Mouse (Mus musculus): ENCODE measurements around the gene Rsph6a. TPM values are rescaled to one million over a fixed set of nuclear protein-coding genes. Genes with fewer than 3 reads are reported as not detected.

Rsph6a gene
- polyA plus RNA-seq, 1 experiment from 2014 or later, result not detected

- Histone ChIP-seq H3K4me1 (replicated peaks; ENCODE audit: control insufficient read depth, insufficient read depth, low read length) (no peaks in the 10 kb centered on the region), H3K27me3 (ENCODE audit: control insufficient read depth, insufficient read depth, low read length) (no peaks in the 10 kb centered on the region), H3K36me3 (ENCODE audit: control insufficient read depth, insufficient read depth, low read length) (peaks cover 14% of the 10 kb centered on the region), H3K4me3 (ENCODE audit: low read depth, low read length) (no peak overlapping the region), H3K9ac (ENCODE audit: low read depth, low read length) (no peak overlapping the region), H3K4me2 (replicated peaks; ENCODE audit: low read depth, low read length) (no peak overlapping the region), H3K9me3 (ENCODE audit: control insufficient read depth, low read length) (no peaks in the 10 kb centered on the region), H3K27ac (ENCODE audit: low read depth, low read length) (no peak overlapping the region)
- no peak for DNase-seq (ENCODE audit: low spot score)
- ATAC-seq (ENCODE audit: low FRiP score), result no peak
- 89% methylated on average over 15 of the region's 15 CpGs for WGBS
These were observed 1.9 kb upstream of the Rsph6a start for GRCm38 (mm10) chr7:19052345-19053135.

GRCm38 (mm10) chr7:19053136-19053532 lies 1.4 kb upstream of the Rsph6a start:
- DNase-seq (ENCODE audit: low spot score), result no peak
- Histone ChIP-seq H3K36me3 (ENCODE audit: control insufficient read depth, insufficient read depth, low read length) (peaks cover 14% of the 10 kb centered on the region), H3K4me3 (ENCODE audit: low read depth, low read length) (no peak overlapping the region), H3K4me2 (replicated peaks; ENCODE audit: low read depth, low read length) (no peak overlapping the region), H3K9me3 (ENCODE audit: control insufficient read depth, low read length) (no peaks in the 10 kb centered on the region), H3K27ac (ENCODE audit: low read depth, low read length) (no peak overlapping the region), H3K4me1 (replicated peaks; ENCODE audit: control insufficient read depth, insufficient read depth, low read length) (no peaks in the 10 kb centered on the region), H3K27me3 (ENCODE audit: control insufficient read depth, insufficient read depth, low read length) (no peaks in the 10 kb centered on the region), H3K9ac (ENCODE audit: low read depth, low read length) (no peak overlapping the region)
- 88% methylated on average over 7 of the region's 7 CpGs for WGBS
- ATAC-seq (ENCODE audit: low FRiP score), result no peak

- Histone ChIP-seq H3K27ac (ENCODE audit: low read depth, low read length) (no peak overlapping the region), H3K27me3 (ENCODE audit: control insufficient read depth, insufficient read depth, low read length) (no peaks in the 10 kb centered on the region), H3K9me3 (ENCODE audit: control insufficient read depth, low read length) (no peaks in the 10 kb centered on the region), H3K9ac (ENCODE audit: low read depth, low read length) (no peak overlapping the region), H3K36me3 (ENCODE audit: control insufficient read depth, insufficient read depth, low read length) (peaks cover 9% of the 10 kb centered on the region; the same call in 1 of the 2 replicates), H3K4me1 (replicated peaks; ENCODE audit: control insufficient read depth, insufficient read depth, low read length) (no peaks in the 10 kb centered on the region), H3K4me3 (ENCODE audit: low read depth, low read length) (no peak overlapping the region), H3K4me2 (replicated peaks; ENCODE audit: low read depth, low read length) (no peak overlapping the region)
- no peak for DNase-seq (ENCODE audit: low spot score)
- ATAC-seq (ENCODE audit: low FRiP score), result peak; percentile 43
- 63% methylated on average over 9 of the region's 9 CpGs for WGBS
These were observed 237 bp downstream of the Rsph6a start for GRCm38 (mm10) chr7:19054777-19055076.

GRCm38 (mm10) chr7:19055108-19055507 lies 618 bp downstream of the Rsph6a start:
- H3K9ac ChIP-seq (ENCODE audit: low read depth, low read length), result no peak overlapping the region
- H3K4me2 ChIP-seq (replicated peaks; ENCODE audit: low read depth, low read length), result no peak overlapping the region
- no peaks in the 10 kb centered on the region for H3K9me3 ChIP-seq (ENCODE audit: control insufficient read depth, low read length)
- H3K4me3 ChIP-seq (ENCODE audit: low read depth, low read length), result no peak overlapping the region
- H3K27me3 ChIP-seq (ENCODE audit: control insufficient read depth, insufficient read depth, low read length), result no peaks in the 10 kb centered on the region
- DNase-seq (ENCODE audit: low spot score), result no peak
- peak; percentile 2; the same call in 1 of the 2 replicates for ATAC-seq (ENCODE audit: low FRiP score)
- H3K27ac ChIP-seq (ENCODE audit: low read depth, low read length), result no peak overlapping the region
- WGBS, result 91% methylated on average over 8 of the region's 8 CpGs
- H3K4me1 ChIP-seq (replicated peaks; ENCODE audit: control insufficient read depth, insufficient read depth, low read length), result no peaks in the 10 kb centered on the region
- peaks cover 7% of the 10 kb centered on the region; the same call in 1 of the 2 replicates for H3K36me3 ChIP-seq (ENCODE audit: control insufficient read depth, insufficient read depth, low read length)

- H3K36me3 ChIP-seq (ENCODE audit: control insufficient read depth, insufficient read depth, low read length), result 0 out of 2 replicates have a peak, but pooled peaks cover 1% of the 10 kb centered on the region
- H3K4me2 ChIP-seq (replicated peaks; ENCODE audit: low read depth, low read length), result no peak overlapping the region
- H3K9me3 ChIP-seq (ENCODE audit: control insufficient read depth, low read length), result no peaks in the 10 kb centered on the region
- no peak overlapping the region for H3K4me3 ChIP-seq (ENCODE audit: low read depth, low read length)
- H3K27me3 ChIP-seq (ENCODE audit: control insufficient read depth, insufficient read depth, low read length), result no peaks in the 10 kb centered on the region
- H3K9ac ChIP-seq (ENCODE audit: low read depth, low read length), result no peak overlapping the region
- H3K27ac ChIP-seq (ENCODE audit: low read depth, low read length), result no peak overlapping the region
- 88% methylated on average over 10 of the region's 10 CpGs for WGBS
- no peak for ATAC-seq (ENCODE audit: low FRiP score)
- no peaks in the 10 kb centered on the region for H3K4me1 ChIP-seq (replicated peaks; ENCODE audit: control insufficient read depth, insufficient read depth, low read length)
- DNase-seq (ENCODE audit: low spot score), result no peak
These were observed 2.9 kb downstream of the Rsph6a start for GRCm38 (mm10) chr7:19057405-19057804.

- H3K4me3 ChIP-seq (ENCODE audit: low read depth, low read length), result no peak overlapping the region
- no peaks in the 10 kb centered on the region for H3K36me3 ChIP-seq (ENCODE audit: control insufficient read depth, insufficient read depth, low read length)
- no peak overlapping the region for H3K27ac ChIP-seq (ENCODE audit: low read depth, low read length)
- no peaks in the 10 kb centered on the region for H3K4me1 ChIP-seq (replicated peaks; ENCODE audit: control insufficient read depth, insufficient read depth, low read length)
- H3K4me2 ChIP-seq (replicated peaks; ENCODE audit: low read depth, low read length), result no peak overlapping the region
- H3K27me3 ChIP-seq (ENCODE audit: control insufficient read depth, insufficient read depth, low read length), result peaks cover 25% of the 10 kb centered on the region
- H3K9ac ChIP-seq (ENCODE audit: low read depth, low read length), result no peak overlapping the region
- DNase-seq (ENCODE audit: low spot score) (no peak), ATAC-seq (ENCODE audit: low FRiP score) (no peak)
- WGBS, result 53% methylated on average over 8 of the region's 13 CpGs
- no peaks in the 10 kb centered on the region for H3K9me3 ChIP-seq (ENCODE audit: control insufficient read depth, low read length)
These were observed 11.4 kb downstream of the Rsph6a start for GRCm38 (mm10) chr7:19065896-19066295.

DNA sequence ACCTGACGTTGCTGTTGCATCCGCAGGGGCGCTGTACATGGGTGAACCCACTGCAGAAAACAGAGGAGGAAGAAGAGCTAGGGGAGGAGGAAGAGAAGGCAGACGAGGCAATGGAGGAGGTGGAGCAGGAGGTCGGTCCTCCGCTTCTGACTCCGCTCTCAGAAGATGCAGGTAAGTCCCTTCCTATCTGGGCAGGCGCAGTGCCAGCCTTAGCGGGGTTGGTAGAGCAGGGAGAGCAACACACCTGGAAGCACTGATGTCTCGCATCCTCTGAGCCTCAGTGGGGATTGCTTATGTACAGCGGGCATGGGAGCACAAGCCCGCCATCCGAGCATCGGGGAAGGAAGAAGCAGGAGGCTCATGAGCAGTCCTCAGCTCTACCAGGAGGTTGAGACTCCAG lies 12.6 kb downstream of the Rsph6a start:
- Histone ChIP-seq H3K9ac (ENCODE audit: low read depth, low read length) (no peak overlapping the region), H3K4me3 (ENCODE audit: low read depth, low read length) (no peak overlapping the region), H3K27me3 (ENCODE audit: control insufficient read depth, insufficient read depth, low read length) (peaks cover 25% of the 10 kb centered on the region), H3K4me2 (replicated peaks; ENCODE audit: low read depth, low read length) (no peak overlapping the region), H3K36me3 (ENCODE audit: control insufficient read depth, insufficient read depth, low read length) (no peaks in the 10 kb centered on the region), H3K27ac (ENCODE audit: low read depth, low read length) (no peak overlapping the region), H3K9me3 (ENCODE audit: control insufficient read depth, low read length) (no peaks in the 10 kb centered on the region), H3K4me1 (replicated peaks; ENCODE audit: control insufficient read depth, insufficient read depth, low read length) (no peaks in the 10 kb centered on the region)
- ATAC-seq (ENCODE audit: low FRiP score) (no peak), DNase-seq (ENCODE audit: low spot score) (no peak)
- WGBS, result 49% methylated on average over 14 of the region's 14 CpGs

GRCm38 (mm10) chr7:19067935-19068334 lies 13.4 kb downstream of the Rsph6a start:
- Histone ChIP-seq H3K9me3 (ENCODE audit: control insufficient read depth, low read length) (no peaks in the 10 kb centered on the region), H3K36me3 (ENCODE audit: control insufficient read depth, insufficient read depth, low read length) (no peaks in the 10 kb centered on the region), H3K27me3 (ENCODE audit: control insufficient read depth, insufficient read depth, low read length) (peaks cover 25% of the 10 kb centered on the region), H3K9ac (ENCODE audit: low read depth, low read length) (no peak overlapping the region), H3K4me2 (replicated peaks; ENCODE audit: low read depth, low read length) (no peak overlapping the region), H3K27ac (ENCODE audit: low read depth, low read length) (no peak overlapping the region), H3K4me3 (ENCODE audit: low read depth, low read length) (no peak overlapping the region), H3K4me1 (replicated peaks; ENCODE audit: control insufficient read depth, insufficient read depth, low read length) (no peaks in the 10 kb centered on the region)
- DNase-seq (ENCODE audit: low spot score), result no peak
- ATAC-seq (ENCODE audit: low FRiP score), result no peak
- 68% methylated on average over 13 of the region's 14 CpGs for WGBS

- no peak overlapping the region for H3K4me3 ChIP-seq (ENCODE audit: low read depth, low read length)
- no peak overlapping the region for H3K9ac ChIP-seq (ENCODE audit: low read depth, low read length)
- ATAC-seq (ENCODE audit: low FRiP score), result no peak
- WGBS, result 6% methylated on average over 2 of the region's 2 CpGs
- DNase-seq (ENCODE audit: low spot score), result peak; percentile 88
- no peaks in the 10 kb centered on the region for H3K36me3 ChIP-seq (ENCODE audit: control insufficient read depth, insufficient read depth, low read length)
- no peaks in the 10 kb centered on the region for H3K4me1 ChIP-seq (replicated peaks; ENCODE audit: control insufficient read depth, insufficient read depth, low read length)
- H3K4me2 ChIP-seq (replicated peaks; ENCODE audit: low read depth, low read length), result no peak overlapping the region
- no peak overlapping the region for H3K27ac ChIP-seq (ENCODE audit: low read depth, low read length)
- H3K9me3 ChIP-seq (ENCODE audit: control insufficient read depth, low read length), result no peaks in the 10 kb centered on the region
- peaks cover 25% of the 10 kb centered on the region for H3K27me3 ChIP-seq (ENCODE audit: control insufficient read depth, insufficient read depth, low read length)
These were observed 14.2 kb downstream of the Rsph6a start for GRCm38 (mm10) chr7:19068707-19069106.
